Mouse (Mus musculus) gastrocnemius, postnatal 25 days (tissue): ENCODE data around the gene Tec. TPM values are rescaled to one million over a fixed set of nuclear protein-coding genes. Genes with fewer than 3 reads are reported as not detected.

Experiments
- DNase-seq: peaks from one replicate; pipeline ENCODE4 v3.0.0; 2022
- total RNA-seq, 2 experiments: library from RNA; stranded (reverse); gene quantifications; 1 replicate in 1 of 2; 2 replicates in 1 of 2; pipeline ENCODE4 v1.2.3; 2021

The Tec gene
- total RNA-seq, 2 experiments from 2014 or later = 1.8 to 1.9 TPM

DNA sequence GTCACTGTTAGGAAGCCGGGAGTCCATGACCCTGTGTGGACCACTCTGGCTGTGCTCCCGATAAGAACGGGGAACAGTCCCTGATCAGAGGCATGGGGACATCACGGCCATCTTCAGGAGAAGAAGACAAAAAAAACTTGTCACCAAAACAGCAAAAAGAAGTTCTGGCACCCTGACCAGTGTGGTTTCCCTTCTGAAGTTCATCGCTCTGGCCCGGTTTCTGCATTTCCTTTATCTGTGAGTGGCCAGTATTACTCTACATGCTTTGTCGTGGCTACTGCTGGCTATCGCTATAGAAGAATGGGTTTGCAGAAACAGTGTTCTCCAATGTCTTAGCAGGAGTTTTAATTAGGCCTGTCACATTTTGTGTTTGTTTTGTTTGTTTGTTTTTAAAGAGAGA, 131.8 kb downstream of the Tec start:
- DNase-seq = no peak

DNA sequence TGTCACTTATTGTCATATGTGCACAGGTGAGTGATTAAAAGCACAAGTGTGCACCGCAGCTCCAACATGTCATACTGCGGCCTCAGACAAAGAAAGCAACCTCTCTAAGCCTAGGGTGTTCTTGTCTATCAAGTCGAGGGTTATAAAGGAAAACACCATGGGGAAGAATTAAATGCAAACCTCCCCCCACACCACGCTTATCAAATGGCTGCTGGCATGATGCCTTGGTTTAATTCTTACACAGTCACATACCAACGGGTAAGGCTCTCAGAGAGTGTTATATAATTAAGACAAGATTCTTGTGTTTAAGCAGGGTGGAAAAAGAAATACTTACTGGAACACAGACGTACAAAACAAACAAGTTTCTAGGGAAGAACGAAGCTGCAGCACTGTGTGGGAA, 132.5 kb downstream of the Tec start:
- no peak for DNase-seq

DNA sequence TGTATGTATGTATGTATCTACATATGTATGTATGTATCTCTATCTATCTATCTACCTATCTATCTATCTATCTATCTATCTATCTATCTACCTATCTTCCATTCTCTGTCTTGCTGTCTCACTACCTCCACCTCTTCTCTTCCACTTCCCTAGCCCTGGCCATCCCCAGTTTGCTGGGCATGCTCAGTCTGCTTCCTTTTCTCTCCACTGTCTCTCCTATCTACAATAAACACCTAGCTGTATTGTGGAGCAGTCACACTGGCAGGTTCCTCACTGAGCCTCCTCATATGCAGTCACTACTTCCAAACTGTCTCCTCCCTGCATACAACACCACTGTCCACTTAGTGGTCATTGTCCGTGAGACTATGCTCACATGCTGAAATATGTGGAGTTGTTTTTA, 135.4 kb downstream of the Tec start:
- no peak for DNase-seq

DNA sequence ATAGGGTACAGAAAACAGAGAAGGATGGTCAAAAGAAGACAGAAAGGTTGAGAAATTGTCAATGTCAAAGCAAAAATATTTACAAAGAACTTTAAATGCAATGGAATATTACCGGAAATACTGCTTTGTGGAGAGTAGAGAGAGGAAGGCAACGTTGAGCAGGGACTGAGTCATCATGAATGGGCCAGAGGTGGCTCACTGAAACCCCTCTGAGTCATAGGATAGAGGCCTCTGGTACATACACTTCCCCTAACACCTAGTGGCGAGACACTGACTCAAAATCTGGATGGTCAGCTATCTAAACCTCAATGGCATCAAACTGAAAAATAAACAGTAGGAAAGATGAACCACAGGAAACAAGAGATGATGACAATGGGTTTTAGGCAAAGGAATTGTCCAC, 142.9 kb downstream of the Tec start:
- no peak for DNase-seq

DNA sequence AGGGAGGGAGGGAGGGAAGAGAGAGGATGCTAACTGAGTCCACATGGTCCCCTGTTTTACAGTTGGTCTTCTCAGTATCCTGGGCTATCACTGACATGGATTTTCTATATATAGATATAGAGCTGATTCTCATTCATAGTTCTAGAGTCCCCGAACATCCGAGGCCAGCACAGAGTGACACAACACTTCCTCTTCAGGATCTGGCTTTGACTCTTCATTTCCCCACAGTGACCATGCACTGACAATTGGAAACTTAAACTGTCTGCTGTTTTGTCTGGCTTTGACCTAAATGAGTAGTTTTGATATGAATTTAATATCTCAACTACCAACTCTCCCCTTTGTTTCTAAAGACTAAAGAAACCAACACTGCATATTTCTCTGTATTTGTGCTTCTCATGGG, 144.9 kb downstream of the Tec start:
- no peak for DNase-seq

DNA sequence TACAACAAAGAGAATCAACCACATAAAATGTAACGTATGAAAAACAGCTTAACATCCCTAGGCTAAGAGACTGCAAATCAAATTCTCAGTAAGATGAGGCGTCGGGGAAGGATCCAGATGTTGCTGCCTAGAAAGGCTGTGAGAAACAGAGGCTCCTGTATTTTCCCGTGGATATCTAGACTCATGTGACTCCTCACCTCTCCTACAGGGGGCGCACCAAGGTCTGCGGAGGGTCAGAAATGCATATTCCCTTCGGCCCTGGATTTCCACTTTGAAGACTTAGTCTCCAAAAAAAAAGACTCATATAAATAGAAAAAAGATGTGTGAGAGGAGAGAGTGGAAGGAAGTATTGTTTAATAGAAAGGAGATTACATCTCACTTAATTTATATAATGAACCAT, 147.7 kb downstream of the Tec start:
- DNase-seq = no peak

DNA sequence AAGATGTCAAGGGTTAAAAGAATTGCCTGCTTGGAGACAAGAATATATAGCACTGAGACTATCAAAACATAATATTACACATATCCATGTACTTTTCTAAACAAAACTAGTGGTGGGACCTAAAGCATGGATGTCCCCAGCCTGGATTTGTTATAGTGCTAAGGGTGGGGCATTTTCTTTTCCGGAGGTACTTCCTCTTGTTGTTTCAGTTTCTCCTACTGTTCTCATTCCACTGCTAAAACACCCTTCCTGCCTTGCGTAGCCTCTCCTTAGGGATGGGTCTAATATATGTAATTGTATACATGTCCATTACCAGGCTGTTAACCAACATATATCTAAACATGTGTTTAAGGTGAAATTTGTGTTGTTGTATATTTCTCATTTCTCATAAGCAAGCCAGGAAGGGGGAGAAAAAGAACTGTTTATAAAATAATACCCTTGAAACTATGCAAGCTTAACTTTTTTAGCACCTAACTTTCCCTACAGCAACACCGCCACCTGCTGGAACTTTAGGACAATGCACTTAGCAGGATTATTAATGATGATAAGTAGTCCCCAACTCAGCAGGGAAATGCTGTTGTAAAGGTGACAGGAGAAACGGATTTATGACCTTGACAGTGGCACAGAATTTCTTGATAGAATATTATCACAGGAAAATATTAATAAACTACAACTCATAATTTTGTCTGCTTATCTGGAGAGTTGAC, 157.6 kb downstream of the Tec start:
- no peak for DNase-seq

DNA sequence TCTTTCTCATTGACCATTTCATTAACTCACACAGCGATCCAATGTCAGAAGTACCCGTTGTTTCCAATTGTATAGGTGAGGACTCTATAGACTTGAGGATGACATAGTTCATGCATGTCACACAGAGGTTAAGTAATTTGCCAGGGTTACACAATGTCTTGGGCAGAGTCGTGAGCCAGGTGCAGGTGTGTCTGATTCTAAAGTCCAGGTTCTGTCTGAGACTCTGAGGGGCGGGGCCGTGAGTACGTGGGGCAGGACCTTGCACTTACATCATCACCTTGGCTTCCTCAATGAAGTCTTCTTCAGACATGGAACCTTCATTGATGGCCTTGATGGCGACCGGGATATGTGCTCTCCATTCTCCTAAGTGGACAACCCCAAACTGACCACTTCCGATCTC, 158.3 kb downstream of the Tec start:
- no peak for DNase-seq

DNA sequence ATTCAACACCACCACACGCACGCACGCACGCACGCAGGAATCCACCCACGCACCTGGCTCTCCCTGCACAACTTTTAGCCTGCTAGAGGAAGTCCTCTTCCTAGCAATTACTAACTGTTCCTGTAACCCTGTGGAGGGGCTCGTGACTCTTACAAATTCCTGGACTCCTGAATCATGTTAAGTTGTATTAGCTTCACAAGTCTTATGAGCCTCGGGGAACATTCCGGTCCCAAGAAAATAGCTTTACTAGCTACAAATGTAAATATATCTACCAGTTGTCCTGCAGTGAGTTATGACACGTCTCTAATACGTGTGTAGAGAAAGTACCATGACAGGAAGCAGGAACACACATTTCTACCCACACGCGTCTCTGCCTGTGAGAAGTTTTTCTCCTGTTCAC, 158.8 kb downstream of the Tec start:
- DNase-seq = no peak

DNA sequence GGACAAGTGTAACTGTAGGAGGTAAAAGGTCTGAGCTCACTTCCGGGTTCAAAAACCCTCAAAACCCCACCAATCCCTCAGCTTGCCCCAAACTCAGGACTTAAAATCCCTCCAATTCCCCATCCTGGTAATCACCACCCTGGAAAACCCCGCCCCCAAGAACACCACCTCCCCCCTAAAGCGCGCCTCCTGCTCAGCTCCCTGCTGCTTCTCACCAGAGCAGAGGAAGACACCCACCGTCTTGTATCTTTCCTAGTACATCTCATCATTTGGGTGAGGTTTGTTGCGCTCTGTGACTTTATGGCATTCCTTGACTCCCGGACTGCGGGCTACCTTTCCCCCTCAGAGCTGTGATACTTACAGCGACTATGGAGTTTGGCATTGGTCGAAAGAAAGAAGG, 161.6 kb downstream of the Tec start:
- DNase-seq = no peak

DNA sequence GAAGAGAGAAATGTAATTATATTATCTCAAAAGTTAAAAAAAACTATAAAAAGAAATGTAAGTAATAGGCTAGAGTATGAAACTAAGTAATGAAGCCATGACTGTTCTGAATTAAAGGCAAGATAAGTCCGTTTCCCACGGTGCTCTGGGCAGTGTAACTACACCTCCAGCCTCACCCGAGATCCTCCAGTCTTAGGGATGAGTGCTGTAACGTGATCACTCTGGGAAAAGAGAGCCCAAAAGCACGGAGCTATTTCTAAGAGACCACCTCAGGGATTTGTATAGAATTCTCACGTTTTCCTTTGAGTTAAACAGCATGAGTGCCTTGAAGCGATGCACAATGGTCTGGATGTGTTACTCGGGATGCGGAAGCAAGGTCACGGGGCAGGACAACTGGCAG, 162.2 kb downstream of the Tec start:
- DNase-seq = no peak

Other genes starting within 250 kb of the Tec start
- gene Cnga1, start 224.2 kb downstream of the Tec start, total RNA-seq = not detected
- not detected for gene Nipal1, start 220.7 kb downstream of the Tec start, total RNA-seq
- under 1 TPM in 1 of 2 experiments, not detected in 1; 0.11 TPM for gene Txk, start 115.7 kb downstream of the Tec start, total RNA-seq
- gene Slain2, start 45.8 kb upstream of the Tec start, total RNA-seq = 100 to 1,000 TPM in 1 of 2 experiments, 10 to 100 TPM in 1; 96.4 to 101 TPM
- gene Gm10135, start 106.2 kb upstream of the Tec start, total RNA-seq = not detected
- not detected for gene Slc10a4, start 138.4 kb upstream of the Tec start, total RNA-seq